Mouse (Mus musculus) liver, embryonic 12.5 days (tissue): Measurements from ENCODE around the gene Thsd7b. TPM values are rescaled to one million over a fixed set of nuclear protein-coding genes. Genes with fewer than 3 reads are reported as not detected.
"Not testable (repeated sequence)": the region's sequence is repeated elsewhere in the genome, so short reads cannot be mapped to it uniquely, and the experiment has no call there.

Experiments
- ATAC-seq: fragments of 200-750 bp; cut with Nextera tagmentation; 2 replicates; pipeline ENCODE4 v1.8.0; 2017; ENCODE audit warnings: moderate number of reproducible peaks, mild to moderate bottlenecking, moderate library complexity
- H3K27ac ChIP-seq: fragments of 300-500 bp; sonication (generic); 2 replicates; pipeline ENCODE4 v1.5.1; 2016; ENCODE audit warnings: mild to moderate bottlenecking
- H3K27me3 ChIP-seq: fragments of 300-500 bp; sonication (generic); replicated peaks from 2 replicates; pipeline ENCODE4 v1.6.1; 2016; ENCODE audit warnings: mild to moderate bottlenecking, moderate library complexity
- H3K36me3 ChIP-seq: fragments of 300-500 bp; sonication (generic); 2 replicates; pipeline ENCODE4 v1.6.1; 2016; ENCODE audit warnings: mild to moderate bottlenecking, moderate library complexity
- H3K4me1 ChIP-seq: fragments of 300-500 bp; sonication (generic); 2 replicates; pipeline ENCODE4 v1.6.1; 2016
- H3K4me2 ChIP-seq: fragments of 300-500 bp; sonication (generic); 2 replicates; pipeline ENCODE4 v1.6.1; 2016; ENCODE audit warnings: mild to moderate bottlenecking, moderate library complexity
- H3K4me3 ChIP-seq: fragments of 300-500 bp; sonication (generic); 2 replicates; pipeline ENCODE4 v1.5.1; 2016; ENCODE audit warnings: mild to moderate bottlenecking, moderate library complexity
- H3K9ac ChIP-seq: fragments of 300-500 bp; sonication (generic); 2 replicates; pipeline ENCODE4 v1.6.1; 2016; ENCODE audit warnings: mild to moderate bottlenecking, moderate library complexity
- H3K9me3 ChIP-seq: fragments of 300-500 bp; sonication (generic); replicated peaks from 2 replicates; pipeline ENCODE4 v1.6.1; 2016; ENCODE audit warnings: mild to moderate bottlenecking, moderate library complexity
- WGBS: fragments of 180-500 bp; shearing (Covaris S2); methylation state at CpG from one replicate; pipeline ENCODE4 v1.1.7; 2016; ENCODE audit not compliant: insufficient replicate concordance; 5-methylcytosine and 5-hydroxymethylcytosine counted together
- polyA plus RNA-seq: library from polyadenylated mRNA; unstranded; fragments of >200 nt; fragmentation: Nextera tagmentation; extraction: Ambion mirVana; gene quantifications from 2 replicates; pipeline ENCODE4 v1.2.1, GENCODE M21; 2016

Gene Thsd7b
- polyA plus RNA-seq, 1 experiment from 2014 or later, result 0.26 TPM

DNA sequence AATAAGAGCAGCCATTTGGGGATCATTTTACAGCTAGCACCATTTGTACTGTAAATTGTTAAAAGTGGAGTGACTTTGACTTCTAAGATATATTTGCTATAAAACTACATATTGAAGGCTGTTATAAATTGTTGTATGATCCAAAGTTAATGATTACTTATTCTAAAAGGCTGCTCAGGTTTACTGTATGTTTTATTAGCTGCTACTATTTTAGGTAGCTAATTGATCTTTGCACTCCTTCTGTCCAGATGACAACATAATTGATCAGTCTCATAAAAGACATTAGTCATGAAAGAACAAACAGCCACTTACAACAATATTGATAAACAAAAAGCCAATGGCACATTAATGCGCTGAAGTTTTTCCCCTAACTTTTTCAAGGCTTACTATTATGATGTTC is 644.5 kb downstream of the Thsd7b start:
- no peak overlapping the region for H3K9ac ChIP-seq
- H3K4me3 ChIP-seq, result no peak overlapping the region
- 76% methylated on average over 1 of the region's 1 CpGs for WGBS
- no peaks in the 10 kb centered on the region for H3K36me3 ChIP-seq
- no peaks in the 10 kb centered on the region for H3K4me1 ChIP-seq
- H3K4me2 ChIP-seq, result no peak overlapping the region
- no peaks in the 10 kb centered on the region for H3K9me3 ChIP-seq
- no peak overlapping the region for H3K27ac ChIP-seq
- H3K27me3 ChIP-seq, result no peaks in the 10 kb centered on the region
- ATAC-seq, result no peak

GRCm38 (mm10) chr1:129919385-129919784 is 646.3 kb downstream of the Thsd7b start:
- Histone ChIP-seq H3K27ac (no peak overlapping the region), H3K4me2 (no peak overlapping the region), H3K9me3 (no peaks in the 10 kb centered on the region), H3K4me1 (no peaks in the 10 kb centered on the region), H3K36me3 (no peaks in the 10 kb centered on the region), H3K4me3 (no peak overlapping the region), H3K27me3 (no peaks in the 10 kb centered on the region), H3K9ac (no peak overlapping the region)
- ATAC-seq, result peak; percentile 64; the same call in 1 of the 2 replicates
- 31% methylated on average over 1 of the region's 1 CpGs for WGBS

- no peaks in the 10 kb centered on the region for H3K27me3 ChIP-seq
- WGBS, result 78% methylated on average over 2 of the region's 2 CpGs
- no peaks in the 10 kb centered on the region for H3K9me3 ChIP-seq
- H3K9ac ChIP-seq, result no peak overlapping the region
- no peak overlapping the region for H3K4me3 ChIP-seq
- no peak overlapping the region for H3K27ac ChIP-seq
- H3K36me3 ChIP-seq, result no peaks in the 10 kb centered on the region
- H3K4me2 ChIP-seq, result no peak overlapping the region
- no peak for ATAC-seq
- H3K4me1 ChIP-seq, result no peaks in the 10 kb centered on the region
Measured at GRCm38 (mm10) chr1:129931003-129931402, 657.9 kb downstream of the Thsd7b start.

GRCm38 (mm10) chr1:129943116-129943515 is 670.0 kb downstream of the Thsd7b start:
- H3K27me3 ChIP-seq, result no peaks in the 10 kb centered on the region
- peaks cover 5% of the 10 kb centered on the region for H3K4me1 ChIP-seq
- no peaks in the 10 kb centered on the region for H3K36me3 ChIP-seq
- no peak overlapping the region for H3K4me3 ChIP-seq
- no peaks in the 10 kb centered on the region for H3K9me3 ChIP-seq
- H3K27ac ChIP-seq, result no peak overlapping the region
- 63% methylated on average over 9 of the region's 9 CpGs for WGBS
- ATAC-seq, result no peak
- no peak overlapping the region for H3K4me2 ChIP-seq
- H3K9ac ChIP-seq, result no peak overlapping the region

GRCm38 (mm10) chr1:129947026-129947425 is 673.9 kb downstream of the Thsd7b start:
- H3K4me3 ChIP-seq, result no peak overlapping the region
- peak; percentile 76 for ATAC-seq
- no peak overlapping the region for H3K9ac ChIP-seq
- peaks cover 5% of the 10 kb centered on the region for H3K4me1 ChIP-seq
- H3K4me2 ChIP-seq, result no peak overlapping the region
- 35% methylated on average over 4 of the region's 4 CpGs for whole genome bisulfite sequencing
- no peaks in the 10 kb centered on the region for H3K36me3 ChIP-seq
- H3K9me3 ChIP-seq, result no peaks in the 10 kb centered on the region
- H3K27me3 ChIP-seq, result no peaks in the 10 kb centered on the region
- H3K27ac ChIP-seq, result no peak overlapping the region

DNA sequence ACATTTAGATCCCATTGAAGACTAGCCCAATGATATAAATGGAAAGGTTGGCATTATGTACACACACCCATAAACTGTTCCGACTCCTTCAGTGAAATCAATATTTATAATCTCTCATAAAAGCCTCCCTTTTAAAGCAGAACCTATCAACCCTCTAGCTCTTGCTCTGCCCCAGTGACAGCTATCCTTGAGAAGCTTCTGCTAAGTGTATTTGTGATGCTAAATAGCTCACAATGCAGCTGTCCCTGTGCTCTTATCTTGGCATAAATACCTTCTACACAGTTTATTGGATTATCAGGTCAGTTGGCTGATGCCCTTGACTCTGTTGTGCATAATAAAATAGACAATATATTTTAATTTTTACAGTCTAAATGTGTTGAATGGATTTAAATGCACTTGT is 682.4 kb downstream of the Thsd7b start:
- ATAC-seq, result no peak
- Histone ChIP-seq H3K4me3 (no peak overlapping the region), H3K4me1 (peaks cover 47% of the 10 kb centered on the region), H3K9ac (no peak overlapping the region), H3K4me2 (no peak overlapping the region), H3K36me3 (no peaks in the 10 kb centered on the region), H3K27ac (no peak overlapping the region), H3K9me3 (no peaks in the 10 kb centered on the region), H3K27me3 (no peaks in the 10 kb centered on the region)
- 69% methylated on average over 1 of the region's 1 CpGs for WGBS

GRCm38 (mm10) chr1:129956625-129957024 is 683.5 kb downstream of the Thsd7b start:
- no peaks in the 10 kb centered on the region for H3K27me3 ChIP-seq
- no peaks in the 10 kb centered on the region for H3K36me3 ChIP-seq
- peak overlapping the region; percentile 89 for H3K27ac ChIP-seq
- peak overlapping the region; percentile 48; the same call in 1 of the 2 replicates for H3K9ac ChIP-seq
- H3K9me3 ChIP-seq, result no peaks in the 10 kb centered on the region
- peak overlapping the region; percentile 58 for H3K4me2 ChIP-seq
- 21% methylated on average over 4 of the region's 4 CpGs for whole genome bisulfite sequencing
- H3K4me3 ChIP-seq, result peak overlapping the region; percentile 10; the same call in 1 of the 2 replicates
- ATAC-seq, result peak; percentile 93
- peaks cover 47% of the 10 kb centered on the region for H3K4me1 ChIP-seq

DNA sequence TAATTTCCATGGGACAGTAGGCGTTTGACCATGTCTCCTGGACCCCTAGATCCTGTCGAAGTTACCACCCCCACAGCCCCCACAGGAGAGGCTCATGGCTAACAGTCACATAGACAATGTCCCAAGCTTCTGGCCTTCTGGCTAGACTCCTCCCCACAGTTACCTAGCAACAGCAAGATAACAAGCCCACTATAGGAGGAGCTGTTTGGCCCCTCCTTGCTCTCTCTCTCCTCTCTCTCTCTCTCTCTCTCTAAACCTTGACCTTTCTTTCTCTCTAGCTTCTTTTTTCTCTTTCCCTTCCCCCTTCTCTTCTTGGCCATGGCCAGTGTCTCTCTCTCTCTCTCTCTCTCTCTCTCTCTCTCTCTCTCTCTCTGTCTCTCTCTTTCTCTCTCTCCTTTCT is 686.2 kb downstream of the Thsd7b start:
- H3K4me3 ChIP-seq, H3K27me3 ChIP-seq, H3K9ac ChIP-seq, H3K27ac ChIP-seq, H3K36me3 ChIP-seq, H3K9me3 ChIP-seq: not testable (repeated sequence)
- H3K4me2 ChIP-seq, result peak overlapping the region; percentile 47
- WGBS, result 29% methylated on average over 2 of the region's 2 CpGs
- peak; percentile 71 for ATAC-seq
- H3K4me1 ChIP-seq, result peaks cover 47% of the 10 kb centered on the region

DNA sequence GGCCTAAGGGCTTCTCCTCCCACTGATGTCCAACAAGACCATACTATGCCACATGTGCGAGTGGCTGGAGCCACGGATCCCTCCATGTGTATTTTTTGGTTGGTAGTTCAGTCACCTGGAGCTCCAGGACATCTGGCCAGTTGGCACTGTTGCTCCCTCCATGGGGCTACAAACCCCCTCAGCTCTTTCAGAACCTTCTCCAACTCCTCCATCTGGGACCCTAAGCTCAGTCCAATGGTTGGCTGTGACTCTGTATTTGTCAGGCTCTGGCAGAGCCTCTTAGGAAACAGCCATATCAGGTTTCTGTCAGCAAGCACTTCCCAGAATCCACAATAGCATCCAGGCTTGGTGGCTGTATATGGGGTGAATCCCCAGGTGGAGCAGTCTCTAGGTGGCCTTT is 690.1 kb downstream of the Thsd7b start:
- Histone ChIP-seq H3K27me3 (no peaks in the 10 kb centered on the region), H3K4me2 (no peak overlapping the region), H3K9ac (no peak overlapping the region), H3K36me3 (no peaks in the 10 kb centered on the region), H3K4me1 (peaks cover 18% of the 10 kb centered on the region), H3K27ac (no peak overlapping the region), H3K9me3 (no peaks in the 10 kb centered on the region), H3K4me3 (no peak overlapping the region)
- 66% methylated on average over 2 of the region's 2 CpGs for WGBS
- no peak for ATAC-seq

DNA sequence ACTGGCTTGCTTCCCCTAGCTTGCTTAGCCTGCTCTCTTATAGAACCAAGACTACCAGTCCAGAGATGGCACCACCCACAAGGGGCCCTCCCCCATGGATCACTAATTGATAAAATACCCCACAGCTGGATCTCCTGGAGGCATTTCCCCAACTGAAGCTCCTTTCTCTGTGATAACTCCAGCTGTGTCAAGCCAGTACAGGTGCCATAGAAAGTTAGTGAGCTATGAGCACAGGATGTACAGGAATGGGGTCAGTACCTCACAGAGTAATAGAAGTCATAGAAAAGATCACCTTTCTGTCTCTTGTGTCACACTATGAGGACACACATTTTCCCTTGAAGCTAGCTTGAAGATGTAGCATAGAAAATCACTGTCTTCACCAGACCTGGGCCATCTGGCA is 716.1 kb downstream of the Thsd7b start:
- H3K27me3 ChIP-seq, H3K9ac ChIP-seq, H3K4me3 ChIP-seq, H3K36me3 ChIP-seq, H3K9me3 ChIP-seq, H3K27ac ChIP-seq, H3K4me2 ChIP-seq: not testable (repeated sequence)
- H3K4me1 ChIP-seq, result 0 out of 2 replicates have a peak, but pooled peaks cover 16% of the 10 kb centered on the region
- peak; percentile 64 for ATAC-seq

DNA sequence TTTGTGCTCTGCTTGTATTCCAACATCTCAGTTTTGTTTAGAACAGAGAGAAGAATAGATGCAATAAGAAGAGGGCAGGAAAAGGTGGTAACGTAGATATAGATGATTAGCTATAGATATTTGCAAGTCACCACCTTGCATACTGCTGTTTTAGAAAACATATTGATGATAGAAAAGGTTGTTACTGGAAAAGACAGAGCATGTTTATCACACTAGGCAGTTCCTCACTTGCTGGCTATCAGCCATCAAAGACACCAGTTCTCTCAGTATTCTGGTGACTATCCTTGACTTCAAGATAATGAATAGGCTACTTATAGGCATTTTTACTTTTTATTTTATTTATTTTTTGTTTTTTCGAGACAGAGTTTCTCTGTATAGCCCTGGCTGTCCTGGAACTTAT is 717.7 kb downstream of the Thsd7b start:
- H3K9ac ChIP-seq, result no peak overlapping the region
- H3K4me1 ChIP-seq, result 0 out of 2 replicates have a peak, but pooled peaks cover 16% of the 10 kb centered on the region
- H3K27ac ChIP-seq, result peak overlapping the region; percentile 56; the same call in 1 of the 2 replicates
- no peaks in the 10 kb centered on the region for H3K9me3 ChIP-seq
- H3K4me2 ChIP-seq, result no peak overlapping the region
- H3K36me3 ChIP-seq, result no peaks in the 10 kb centered on the region
- 31% methylated on average over 2 of the region's 2 CpGs for WGBS
- no peak overlapping the region for H3K4me3 ChIP-seq
- no peaks in the 10 kb centered on the region for H3K27me3 ChIP-seq
- peak; percentile 86 for ATAC-seq

DNA sequence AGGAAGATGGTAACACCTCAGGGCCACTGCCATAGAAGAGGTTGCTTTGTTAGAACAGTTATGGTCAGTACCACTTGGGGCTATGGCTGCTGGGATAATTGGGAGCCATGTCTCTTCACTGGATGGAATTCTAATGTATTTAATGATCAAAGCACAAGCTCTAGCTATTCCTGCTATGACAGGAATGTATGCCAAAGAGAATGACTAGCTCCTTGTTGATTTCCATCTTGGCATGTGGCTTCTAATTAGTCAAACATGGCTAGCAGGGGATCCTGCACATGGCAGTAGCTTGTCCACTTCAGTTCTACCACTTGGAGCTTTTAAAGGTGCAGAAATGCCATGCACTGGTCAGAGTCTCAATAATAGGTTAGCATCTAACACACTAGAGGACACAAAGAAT is 781.9 kb downstream of the Thsd7b start:
- no peaks in the 10 kb centered on the region for H3K4me1 ChIP-seq
- no peak overlapping the region for H3K4me3 ChIP-seq
- no peaks in the 10 kb centered on the region for H3K27me3 ChIP-seq
- H3K36me3 ChIP-seq, result no peaks in the 10 kb centered on the region
- ATAC-seq, result no peak
- H3K9ac ChIP-seq, result no peak overlapping the region
- H3K9me3 ChIP-seq, result no peaks in the 10 kb centered on the region
- no peak overlapping the region for H3K27ac ChIP-seq
- H3K4me2 ChIP-seq, result no peak overlapping the region

GRCm38 (mm10) chr1:130062105-130062504 is 789.0 kb downstream of the Thsd7b start:
- no peaks in the 10 kb centered on the region for H3K36me3 ChIP-seq
- peak; percentile 89 for ATAC-seq
- H3K9ac ChIP-seq, result no peak overlapping the region
- H3K4me3 ChIP-seq, result no peak overlapping the region
- H3K4me1 ChIP-seq, result peaks cover 8% of the 10 kb centered on the region; the same call in 1 of the 2 replicates
- no peak overlapping the region for H3K4me2 ChIP-seq
- H3K27ac ChIP-seq, result no peak overlapping the region
- no peaks in the 10 kb centered on the region for H3K27me3 ChIP-seq
- H3K9me3 ChIP-seq, result no peaks in the 10 kb centered on the region
